Mouse (Mus musculus) bone marrow, adult 2 months (tissue): ENCODE measurements around the gene Fam217a. TPM values are rescaled to one million over a fixed set of nuclear protein-coding genes. Genes with fewer than 3 reads are reported as not detected.
"Not testable (repeated sequence)": the region's sequence is repeated elsewhere in the genome, so short reads cannot be mapped to it uniquely, and the experiment has no call there.

Source experiments
- H3K27ac ChIP-seq: fragments of 200-500 bp; 2 replicates; pipeline ENCODE4 v1.5.1; 2012; ENCODE audit warnings: low read depth, mild to moderate bottlenecking, control low read depth, inconsistent platforms, low read length; ENCODE audit not compliant: control insufficient read depth, poor library complexity, insufficient read depth
- H3K4me1 ChIP-seq: fragments of 200-500 bp; 2 replicates; pipeline ENCODE4 v1.6.1; 2011; ENCODE audit warnings: low read length; ENCODE audit not compliant: control insufficient read depth, insufficient read depth
- H3K4me3 ChIP-seq: fragments of 200-500 bp; replicated peaks from 2 replicates; pipeline ENCODE3; 2011; ENCODE audit warnings: mild to moderate bottlenecking, low read depth, low read length, control low read depth; ENCODE audit not compliant: control insufficient read depth
- CTCF ChIP-seq: fragments of 200-500 bp; IDR thresholded peaks from 2 replicates; pipeline ENCODE4 v1.5.1; 2011; ENCODE audit warnings: low read length, control low read depth; ENCODE audit not compliant: control insufficient read depth, insufficient read depth
- POLR2A ChIP-seq: fragments of 200-500 bp; IDR thresholded peaks from 2 replicates; pipeline ENCODE4 v1.6.1; 2011; ENCODE audit warnings: low read depth, mild to moderate bottlenecking, control low read depth, low read length, borderline replicate concordance; ENCODE audit not compliant: control insufficient read depth
- whole genome bisulfite sequencing: fragments of 180-500 bp; shearing (Covaris S2); methylation state at CpG from one replicate; pipeline ENCODE4 v1.1.7; 2018; 5-methylcytosine and 5-hydroxymethylcytosine counted together
- polyA plus RNA-seq: library from polyadenylated mRNA; stranded (reverse); fragments of >200 nt; gene quantifications from 2 replicates; pipeline ENCODE4 v1.2.4, GENCODE M21; 2011; ENCODE audit warnings: low replicate concordance; ENCODE audit not compliant: missing spikeins, insufficient read depth, insufficient read length

Gene Fam217a
- polyA plus RNA-seq, 1 experiment: not detected

DNA sequence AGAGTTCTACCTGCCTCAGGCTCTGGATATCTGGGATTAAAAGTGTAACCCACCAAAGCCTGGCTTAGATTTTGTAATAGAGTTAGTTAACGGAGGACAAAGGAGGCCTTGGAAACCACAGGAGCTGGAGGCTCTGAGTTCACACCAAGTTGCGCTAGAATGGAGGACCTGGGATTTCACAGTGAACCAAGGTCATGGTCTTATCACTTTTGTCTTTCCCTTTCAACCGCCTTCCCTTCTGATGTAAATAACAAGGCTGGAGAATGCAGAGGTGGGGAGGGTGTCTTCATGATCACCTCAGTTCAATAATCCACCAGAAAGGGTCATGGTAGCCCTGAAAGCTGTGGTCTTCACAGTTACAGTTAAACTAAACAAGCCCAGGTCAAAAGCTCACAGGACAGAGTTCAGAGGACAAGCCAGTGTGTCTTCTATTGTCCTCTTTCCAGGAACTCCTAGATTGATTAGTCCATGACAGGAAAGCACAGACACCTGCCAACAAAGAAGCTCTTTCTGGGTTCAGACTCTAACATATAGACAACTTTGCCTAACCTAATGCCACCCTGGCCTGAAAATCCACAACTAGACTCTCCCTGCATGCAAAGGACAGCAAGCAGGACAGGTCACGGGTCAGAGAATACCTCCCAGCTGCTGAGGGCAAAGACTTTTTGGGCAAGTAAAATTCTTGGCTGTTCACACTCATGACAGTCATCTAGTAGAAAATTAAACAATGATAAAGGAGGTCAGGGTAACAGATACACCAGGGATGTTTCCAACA lies 37.1 kb upstream of the Fam217a start:
- Histone ChIP-seq H3K27ac (no peak overlapping the region), H3K4me3 (no peak overlapping the region), H3K4me1 (no peaks in the 10 kb centered on the region)
- WGBS: 77% methylated on average over 4 of the region's 4 CpGs
- TF ChIP-seq CTCF (no peak), POLR2A (no peak)

DNA sequence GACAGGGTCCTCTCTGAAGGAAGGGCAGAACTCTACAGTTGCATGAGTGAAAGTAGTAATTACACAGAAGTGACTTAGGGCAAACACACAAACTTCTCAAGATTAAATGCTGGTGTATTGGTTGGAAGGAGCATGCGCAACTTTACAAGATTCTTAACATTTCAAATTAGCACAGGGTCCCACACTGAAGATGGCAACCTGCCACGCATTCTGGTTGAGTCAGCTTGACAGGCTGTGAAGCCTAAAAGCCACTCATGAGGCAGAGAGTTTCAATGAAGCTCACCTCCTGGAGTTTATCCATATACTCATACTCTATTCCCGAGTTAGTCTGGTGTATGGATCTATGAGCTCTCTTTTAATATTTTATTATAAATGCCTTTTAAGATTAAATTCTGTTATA lies 34.0 kb upstream of the Fam217a start:
- not testable (repeated sequence) for H3K4me3 ChIP-seq, H3K27ac ChIP-seq, H3K4me1 ChIP-seq
- 84% methylated on average over 3 of the region's 3 CpGs for WGBS

- TF ChIP-seq CTCF (no peak), POLR2A (no peak)
- H3K27ac ChIP-seq: no peak overlapping the region
- 74% methylated on average over 4 of the region's 4 CpGs for WGBS
Measured at GRCm38 (mm10) chr13:34956901-34957300, 32.8 kb upstream of the Fam217a start.

GRCm38 (mm10) chr13:34951437-34951836 lies 27.3 kb upstream of the Fam217a start:
- H3K4me3 ChIP-seq, H3K4me1 ChIP-seq: not testable (repeated sequence)
- WGBS: 29% methylated on average over 2 of the region's 2 CpGs

More at GRCm38 (mm10) chr13:34956901-34957300, 32.8 kb upstream of the Fam217a start:
- H3K4me3 ChIP-seq: no peak overlapping the region
- no peaks in the 10 kb centered on the region for H3K4me1 ChIP-seq

GRCm38 (mm10) chr13:34942370-34942769 lies 18.3 kb upstream of the Fam217a start:
- Histone ChIP-seq H3K27ac (no peak overlapping the region), H3K4me3 (no peak overlapping the region), H3K4me1 (no peaks in the 10 kb centered on the region)
- TF ChIP-seq CTCF (no peak), POLR2A (no peak)

More at GRCm38 (mm10) chr13:34951437-34951836, 27.3 kb upstream of the Fam217a start:
- not testable (repeated sequence) for H3K27ac ChIP-seq

- WGBS: 82% methylated on average over 10 of the region's 10 CpGs
- no peak for TF ChIP-seq POLR2A
- TF ChIP-seq CTCF: no peak
- Histone ChIP-seq H3K4me1 (no peaks in the 10 kb centered on the region), H3K4me3 (no peak overlapping the region), H3K27ac (no peak overlapping the region)
Measured at GRCm38 (mm10) chr13:34934931-34935644, 11.0 kb upstream of the Fam217a start.

DNA sequence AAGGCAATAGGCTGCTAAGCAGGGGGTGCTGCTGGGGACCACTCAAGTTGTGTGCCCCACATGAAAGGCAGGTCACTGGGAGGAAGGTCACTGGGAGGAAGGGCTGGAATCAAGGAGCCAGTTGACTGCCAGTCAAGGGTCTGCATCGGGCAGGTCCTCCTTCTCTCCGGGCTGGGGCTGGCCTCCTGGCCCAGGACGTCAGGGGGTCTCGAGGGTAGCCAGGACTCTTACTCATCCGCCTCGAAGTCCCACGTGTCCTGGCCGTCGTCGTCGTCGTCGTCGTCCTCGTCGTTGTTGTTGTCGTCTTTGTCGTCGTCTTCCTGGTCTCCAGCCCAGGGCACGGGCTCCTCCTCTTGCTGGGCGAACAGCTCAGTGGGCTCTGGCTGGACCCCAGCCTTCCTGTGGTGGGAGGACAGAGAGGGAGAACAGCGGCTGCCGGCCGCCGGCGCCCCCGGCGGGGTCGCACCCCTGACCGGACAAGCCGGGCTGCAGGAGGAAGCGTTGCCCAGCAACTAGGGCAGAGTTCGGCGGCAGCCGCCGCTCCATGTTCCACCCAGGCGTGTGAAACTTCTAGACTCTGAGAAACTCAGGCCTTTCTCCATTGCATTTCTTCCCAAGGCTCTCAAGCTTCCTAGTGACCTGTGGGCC lies 7.5 kb downstream of the Fam217a start:
- no peak overlapping the region for H3K27ac ChIP-seq
- no peak for TF ChIP-seq CTCF
- TF ChIP-seq POLR2A: no peak
- no peak overlapping the region for H3K4me3 ChIP-seq
- 37% methylated on average over 37 of the region's 37 CpGs for WGBS
- no peaks in the 10 kb centered on the region; the same call in 1 of the 2 replicates for H3K4me1 ChIP-seq

GRCm38 (mm10) chr13:34914614-34915013 lies 9.5 kb downstream of the Fam217a start:
- TF ChIP-seq CTCF (no peak), POLR2A (no peak)
- no peak overlapping the region for H3K4me3 ChIP-seq
- no peaks in the 10 kb centered on the region; the same call in 1 of the 2 replicates for H3K4me1 ChIP-seq
- WGBS: 3% methylated on average over 9 of the region's 9 CpGs
- H3K27ac ChIP-seq: no peak overlapping the region

DNA sequence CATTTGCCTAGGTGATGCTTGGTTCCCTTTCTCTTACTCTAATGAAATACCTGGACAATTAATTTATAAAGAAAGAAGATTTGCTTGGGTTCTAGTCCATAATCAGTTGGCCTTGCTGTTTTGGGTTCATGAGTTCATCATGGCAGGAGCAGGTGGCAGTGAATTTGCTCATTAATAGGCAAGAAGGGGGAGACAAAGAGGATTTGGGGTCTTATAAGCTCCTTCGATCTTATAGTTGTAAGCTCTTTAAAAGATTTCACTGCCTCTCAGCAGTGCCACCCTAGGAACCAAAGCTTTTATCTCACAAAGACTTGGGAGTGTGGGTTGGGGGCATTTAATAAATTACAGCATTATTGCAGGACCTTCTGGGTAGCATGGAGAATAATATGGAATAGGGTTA lies 31.2 kb downstream of the Fam217a start:
- WGBS: 82% methylated on average over 1 of the region's 1 CpGs
- no peak for TF ChIP-seq CTCF
- TF ChIP-seq POLR2A: no peak
- Histone ChIP-seq H3K27ac (no peak overlapping the region), H3K4me1 (no peaks in the 10 kb centered on the region), H3K4me3 (no peak overlapping the region)
